Mouse (Mus musculus): ENCODE results near the gene Slc37a2. TPM values are rescaled to one million over a fixed set of nuclear protein-coding genes. Genes with fewer than 3 reads are reported as not detected.
"Not testable (repeated sequence)": the region's sequence is repeated elsewhere in the genome, so short reads cannot be mapped to it uniquely, and the experiment has no call there.

Gene Slc37a2
- 1.8 and 2.2 TPM in 2 replicates for polyA plus RNA-seq (2015; fragmentation: Nextera tagmentation; extraction: Ambion mirVana)

DNA sequence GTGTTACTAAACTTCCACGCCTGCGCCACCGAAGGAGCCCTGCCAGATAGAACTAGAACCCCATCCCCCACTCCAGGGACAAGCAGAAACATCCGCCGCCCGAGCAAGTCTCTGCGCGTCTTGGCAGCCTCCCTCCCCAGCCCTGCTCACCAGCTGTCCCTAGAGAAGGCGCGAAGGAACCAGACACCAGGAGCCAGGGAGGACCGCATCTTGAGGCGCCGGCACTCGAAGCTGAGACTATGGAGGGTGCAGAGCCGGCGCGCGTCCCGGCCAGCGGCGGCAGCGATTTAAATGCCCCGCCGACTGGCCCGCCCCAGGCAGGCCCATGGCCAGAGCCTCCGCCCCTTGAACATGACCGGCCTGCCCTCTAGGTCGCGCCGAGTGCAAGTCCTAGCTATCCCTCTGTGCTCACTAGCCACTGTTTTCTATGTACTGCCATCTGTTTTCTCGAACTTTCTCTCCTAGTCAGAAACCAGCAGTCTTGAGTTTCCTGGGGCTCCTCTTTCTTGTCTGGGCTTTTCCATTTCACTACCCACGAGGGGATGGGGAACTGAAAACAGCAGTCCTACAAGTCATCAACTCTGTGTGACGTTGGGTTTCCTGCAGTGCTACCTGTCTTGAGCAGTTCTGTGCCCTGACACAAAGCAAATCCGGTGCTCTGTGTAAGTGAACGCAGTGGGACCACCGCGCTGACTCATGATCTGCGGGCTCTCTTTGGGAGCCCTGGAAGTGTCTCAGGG, at the start of gene Slc37a2:
Slc37a2 (minus strand) TSS at position 590 of the 740 bp plus-strand sequence.
- Histone ChIP-seq H3K36me3 (no peaks in the 10 kb centered on the region), H3K4me1 (peaks cover 19% of the 10 kb centered on the region), H3K4me2 (peak within 1 kb of the TSS; percentile 88), H3K27ac (replicated peaks) (no peak within 1 kb of the TSS), H3K9me3 (replicated peaks) (no peaks in the 10 kb centered on the region), H3K9ac (replicated peaks) (peak within 1 kb of the TSS; percentile 48; the same call in 1 of the 2 replicates), H3K27me3 (replicated peaks) (peaks cover 5% of the 10 kb centered on the region), H3K4me3 (replicated peaks) (peak within 1 kb of the TSS; percentile 42)
- WGBS, result 4% methylated on average over 38 of the region's 38 CpGs
- peak; percentile 79 for ATAC-seq (ENCODE audit: low FRiP score)

GRCm38 (mm10) chr9:37301720-37302119, 46.2 kb upstream of the Slc37a2 start:
- Histone ChIP-seq H3K27ac (replicated peaks) (no peak overlapping the region), H3K4me2 (no peak overlapping the region), H3K9ac (replicated peaks) (no peak overlapping the region), H3K9me3 (replicated peaks) (no peaks in the 10 kb centered on the region), H3K4me1 (no peaks in the 10 kb centered on the region), H3K27me3 (replicated peaks) (no peaks in the 10 kb centered on the region), H3K4me3 (replicated peaks) (no peak overlapping the region), H3K36me3 (no peaks in the 10 kb centered on the region)
- WGBS, result 83% methylated on average over 1 of the region's 1 CpGs
- no peak for ATAC-seq (ENCODE audit: low FRiP score)

GRCm38 (mm10) chr9:37300501-37300900, 45.0 kb upstream of the Slc37a2 start:
- H3K27me3 ChIP-seq (replicated peaks); H3K4me1 ChIP-seq; ATAC-seq (ENCODE audit: low FRiP score); H3K4me2 ChIP-seq; H3K9ac ChIP-seq (replicated peaks); H3K36me3 ChIP-seq; H3K27ac ChIP-seq (replicated peaks); H3K4me3 ChIP-seq (replicated peaks); H3K9me3 ChIP-seq (replicated peaks): not testable (repeated sequence)
- 76% methylated on average over 1 of the region's 1 CpGs for WGBS

DNA sequence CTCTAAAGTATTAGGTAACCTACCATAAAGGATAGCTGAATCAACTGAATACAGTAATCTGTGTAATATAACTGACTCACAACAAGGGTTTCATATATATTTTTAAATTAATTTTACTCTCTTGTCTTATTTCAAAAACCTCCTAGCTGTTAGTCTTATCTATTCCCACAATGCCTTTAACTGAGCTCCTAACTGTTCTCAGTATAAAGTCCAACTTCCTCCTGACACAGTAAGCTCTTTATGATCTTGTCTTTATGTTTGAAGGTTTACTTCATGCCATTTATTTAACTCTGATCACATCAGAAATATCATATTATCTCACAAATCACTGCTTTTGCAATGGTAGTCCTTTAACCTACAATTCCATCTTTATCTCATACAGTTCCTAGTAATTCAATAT, 40.0 kb upstream of the Slc37a2 start:
- no peaks in the 10 kb centered on the region for H3K4me1 ChIP-seq

DNA sequence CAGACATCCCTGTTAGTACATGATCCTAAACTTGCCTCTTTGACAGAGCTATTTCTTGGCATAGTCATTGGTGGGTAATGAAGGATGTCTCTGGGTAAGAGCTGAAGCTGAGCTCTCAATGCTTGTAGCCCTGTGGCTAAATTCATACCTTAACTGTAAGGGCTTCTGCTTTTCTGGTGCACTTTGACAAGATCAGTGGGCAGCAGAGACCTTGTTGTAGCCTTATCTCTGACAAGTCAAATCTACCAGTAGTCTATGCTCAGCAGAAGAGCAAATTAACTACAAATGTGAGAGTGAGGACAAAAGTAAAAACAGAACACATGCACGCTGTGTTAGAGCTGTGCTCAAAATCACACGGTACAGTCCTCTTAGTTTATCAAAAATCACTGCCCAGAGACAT, 11.1 kb upstream of the Slc37a2 start:
- 84% methylated on average over 2 of the region's 2 CpGs for WGBS
- Histone ChIP-seq H3K9me3 (replicated peaks) (no peaks in the 10 kb centered on the region), H3K36me3 (no peaks in the 10 kb centered on the region), H3K4me2 (no peak overlapping the region), H3K27me3 (replicated peaks) (no peaks in the 10 kb centered on the region), H3K27ac (replicated peaks) (no peak overlapping the region), H3K9ac (replicated peaks) (no peak overlapping the region), H3K4me3 (replicated peaks) (no peak overlapping the region), H3K4me1 (no peaks in the 10 kb centered on the region)
- no peak for ATAC-seq (ENCODE audit: low FRiP score)

More for the DNA sequence above, 40.0 kb upstream of the Slc37a2 start:
- Histone ChIP-seq H3K9ac (replicated peaks) (no peak overlapping the region), H3K36me3 (no peaks in the 10 kb centered on the region), H3K27me3 (replicated peaks) (no peaks in the 10 kb centered on the region), H3K4me3 (replicated peaks) (no peak overlapping the region), H3K9me3 (replicated peaks) (no peaks in the 10 kb centered on the region), H3K27ac (replicated peaks) (no peak overlapping the region), H3K4me2 (no peak overlapping the region)
- no peak for ATAC-seq (ENCODE audit: low FRiP score)

- Histone ChIP-seq H3K27me3 (replicated peaks) (peaks cover 5% of the 10 kb centered on the region), H3K27ac (replicated peaks) (no peak overlapping the region), H3K4me2 (peak overlapping the region; percentile 88), H3K36me3 (no peaks in the 10 kb centered on the region), H3K9me3 (replicated peaks) (no peaks in the 10 kb centered on the region), H3K9ac (replicated peaks) (no peak overlapping the region), H3K4me1 (peaks cover 19% of the 10 kb centered on the region), H3K4me3 (replicated peaks) (peak overlapping the region; percentile 42)
- peak; percentile 84; the same call in 1 of the 2 replicates for ATAC-seq (ENCODE audit: low FRiP score)
- WGBS, result 30% methylated on average over 7 of the region's 7 CpGs
Measured at GRCm38 (mm10) chr9:37255889-37256225, 319 bp upstream of the Slc37a2 start.

DNA sequence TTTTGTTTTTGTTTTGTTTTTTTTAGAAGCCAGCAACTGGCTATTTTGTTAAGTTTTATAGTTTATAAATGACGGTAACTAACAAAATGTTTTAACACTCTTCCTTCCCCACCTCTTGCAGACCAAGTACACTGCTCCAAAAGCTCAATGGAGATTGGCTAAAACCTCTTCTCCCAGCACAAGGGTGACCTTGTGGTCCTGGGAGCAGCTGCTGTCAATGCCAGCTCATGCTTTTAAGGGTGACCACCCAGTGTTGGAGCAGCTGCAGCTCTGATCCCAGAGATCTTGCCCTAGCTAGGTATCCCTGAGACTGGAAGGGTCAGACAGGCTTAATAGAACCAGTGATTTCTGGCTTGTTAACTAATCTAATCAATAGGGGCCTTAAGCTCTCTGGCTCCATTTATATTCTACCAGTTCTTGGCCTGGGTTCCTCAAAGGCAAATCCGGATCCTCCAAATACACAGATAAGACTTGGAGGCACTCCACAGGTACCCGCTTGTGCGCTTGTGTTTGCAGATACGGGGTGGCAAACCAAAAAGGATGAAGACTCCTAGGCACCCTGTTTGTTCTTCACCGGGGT, 917 bp downstream of the Slc37a2 start:
- Histone ChIP-seq H3K9me3 (replicated peaks) (no peaks in the 10 kb centered on the region), H3K4me1 (peaks cover 19% of the 10 kb centered on the region), H3K9ac (replicated peaks) (no peak overlapping the region), H3K36me3 (no peaks in the 10 kb centered on the region), H3K4me3 (replicated peaks) (peak overlapping the region; percentile 42), H3K4me2 (peak overlapping the region; percentile 88), H3K27ac (replicated peaks) (no peak overlapping the region), H3K27me3 (replicated peaks) (peaks cover 5% of the 10 kb centered on the region)
- WGBS, result 26% methylated on average over 6 of the region's 6 CpGs
- no peak for ATAC-seq (ENCODE audit: low FRiP score)

- WGBS, result 92% methylated on average over 6 of the region's 6 CpGs
- H3K9me3 ChIP-seq (replicated peaks), result no peaks in the 10 kb centered on the region
- peaks cover 5% of the 10 kb centered on the region for H3K27me3 ChIP-seq (replicated peaks)
- no peak for ATAC-seq (ENCODE audit: low FRiP score)
- H3K4me3 ChIP-seq (replicated peaks), result no peak overlapping the region
- H3K36me3 ChIP-seq, result no peaks in the 10 kb centered on the region
- no peak overlapping the region for H3K4me2 ChIP-seq
- H3K9ac ChIP-seq (replicated peaks), result no peak overlapping the region
- no peak overlapping the region for H3K27ac ChIP-seq (replicated peaks)
- peaks cover 17% of the 10 kb centered on the region for H3K4me1 ChIP-seq
Measured at GRCm38 (mm10) chr9:37250631-37251030, 4.9 kb downstream of the Slc37a2 start.

DNA sequence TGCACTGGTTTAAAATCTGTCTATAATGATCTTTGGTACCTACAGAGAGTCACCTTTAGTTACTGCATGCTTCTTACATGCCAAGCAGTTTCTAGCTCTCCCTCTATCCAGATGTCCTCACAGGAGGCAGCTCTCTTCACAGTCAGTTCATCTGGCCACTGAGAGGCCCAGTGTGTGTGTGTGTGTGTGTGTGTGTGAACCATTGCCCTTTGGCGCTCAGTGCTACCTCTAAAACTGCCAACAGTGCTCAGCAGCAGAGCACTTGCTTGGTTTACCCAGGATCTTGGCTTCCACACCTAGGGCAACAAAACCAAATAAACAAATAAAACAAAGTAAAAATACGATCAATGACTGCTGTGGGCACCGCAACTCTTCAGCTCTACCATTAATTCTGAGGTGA, 5.6 kb downstream of the Slc37a2 start:
- no peak overlapping the region for H3K27ac ChIP-seq (replicated peaks)
- no peak overlapping the region for H3K9ac ChIP-seq (replicated peaks)
- WGBS, result 95% methylated on average over 3 of the region's 3 CpGs
- H3K4me3 ChIP-seq (replicated peaks), result no peak overlapping the region
- ATAC-seq (ENCODE audit: low FRiP score), result no peak
- H3K36me3 ChIP-seq, result no peaks in the 10 kb centered on the region
- H3K27me3 ChIP-seq (replicated peaks), result peaks cover 5% of the 10 kb centered on the region
- peaks cover 10% of the 10 kb centered on the region for H3K4me1 ChIP-seq
- no peak overlapping the region for H3K4me2 ChIP-seq
- H3K9me3 ChIP-seq (replicated peaks), result no peaks in the 10 kb centered on the region

GRCm38 (mm10) chr9:37248381-37248906, 7.1 kb downstream of the Slc37a2 start:
- no peaks in the 10 kb centered on the region for H3K36me3 ChIP-seq
- ATAC-seq (ENCODE audit: low FRiP score), result peak; percentile 50; the same call in 1 of the 2 replicates
- no peak overlapping the region for H3K9ac ChIP-seq (replicated peaks)
- whole genome bisulfite sequencing, result 55% methylated on average over 3 of the region's 3 CpGs
- H3K27ac ChIP-seq (replicated peaks), result no peak overlapping the region
- no peak overlapping the region for H3K4me3 ChIP-seq (replicated peaks)
- H3K27me3 ChIP-seq (replicated peaks), result no peaks in the 10 kb centered on the region
- no peak overlapping the region for H3K4me2 ChIP-seq
- 0 out of 2 replicates have a peak, but pooled peaks cover 5% of the 10 kb centered on the region for H3K4me1 ChIP-seq
- H3K9me3 ChIP-seq (replicated peaks), result no peaks in the 10 kb centered on the region

DNA sequence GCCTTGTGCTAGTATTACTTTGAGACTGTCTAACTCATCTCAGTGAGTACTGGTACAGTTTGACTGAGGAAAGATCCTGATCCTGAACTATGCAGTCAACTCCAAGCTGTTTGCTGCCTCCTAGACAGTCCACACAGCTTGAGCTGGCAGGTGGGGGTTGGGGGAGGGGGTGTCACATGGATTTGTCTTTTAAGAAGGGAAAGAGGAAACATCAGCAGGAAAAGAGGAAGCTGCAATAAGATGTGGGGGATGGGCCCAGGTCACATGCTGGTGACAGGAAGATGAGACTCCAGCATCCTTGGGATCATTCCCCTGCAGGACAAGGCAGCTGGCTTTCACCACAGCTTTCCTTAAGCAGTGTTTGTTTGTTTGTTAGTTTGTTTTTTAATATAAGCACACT, 8.1 kb downstream of the Slc37a2 start:
- no peaks in the 10 kb centered on the region for H3K9me3 ChIP-seq (replicated peaks)
- no peak overlapping the region for H3K27ac ChIP-seq (replicated peaks)
- no peak overlapping the region for H3K9ac ChIP-seq (replicated peaks)
- 0 out of 2 replicates have a peak, but pooled peaks cover 5% of the 10 kb centered on the region for H3K4me1 ChIP-seq
- no peaks in the 10 kb centered on the region for H3K36me3 ChIP-seq
- H3K4me3 ChIP-seq (replicated peaks), result no peak overlapping the region
- no peak overlapping the region for H3K4me2 ChIP-seq
- ATAC-seq (ENCODE audit: low FRiP score), result no peak
- H3K27me3 ChIP-seq (replicated peaks), result no peaks in the 10 kb centered on the region

DNA sequence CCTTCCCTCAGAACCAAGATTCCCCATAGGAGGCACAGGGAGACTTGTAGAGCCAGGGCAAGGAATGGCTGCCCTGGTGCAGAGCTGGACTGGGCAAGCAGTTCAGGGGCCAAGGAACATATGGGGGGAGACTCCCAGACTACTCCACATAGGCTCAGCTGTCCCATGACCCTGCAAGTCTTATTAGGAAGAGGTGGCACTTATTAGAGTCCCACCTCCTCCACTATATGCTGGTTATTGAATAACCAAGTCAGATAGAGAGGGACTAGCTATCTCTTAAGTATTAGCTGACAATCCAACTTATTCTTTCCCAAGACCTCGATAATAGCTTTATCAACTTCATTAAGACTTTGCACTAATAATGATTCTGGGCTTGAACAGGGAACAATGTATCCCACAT, 9.7 kb downstream of the Slc37a2 start:
- Histone ChIP-seq H3K4me2 (no peak overlapping the region), H3K27ac (replicated peaks) (no peak overlapping the region), H3K9me3 (replicated peaks) (no peaks in the 10 kb centered on the region), H3K4me3 (replicated peaks) (no peak overlapping the region), H3K4me1 (0 out of 2 replicates have a peak, but pooled peaks cover 5% of the 10 kb centered on the region), H3K9ac (replicated peaks) (no peak overlapping the region), H3K27me3 (replicated peaks) (no peaks in the 10 kb centered on the region), H3K36me3 (no peaks in the 10 kb centered on the region)
- WGBS, result 97% methylated on average over 1 of the region's 1 CpGs
- ATAC-seq (ENCODE audit: low FRiP score), result no peak
